Mouse (Mus musculus): ENCODE measurements around the gene Gdnf. TPM values are rescaled to one million over a fixed set of nuclear protein-coding genes. Genes with fewer than 3 reads are reported as not detected.

The Gdnf gene
- 0.58 and 0.82 TPM in 2 replicates for polyA plus RNA-seq (2012; rRNA removed; ENCODE audit: low replicate concordance)

GRCm38 (mm10) chr15:7810556-7811252 lies at the start of gene Gdnf:
Gene Gdnf, plus strand, starts transcription at chr15:7810846.

